Mouse (Mus musculus) liver, embryonic 11.5 days (tissue): Measurements from ENCODE around the gene Irf7. TPM values are rescaled to one million over a fixed set of nuclear protein-coding genes. Genes with fewer than 3 reads are reported as not detected.

Experiments used
- ATAC-seq: fragments of 200-750 bp; cut with Nextera tagmentation; replicated peaks from 2 replicates; pipeline ENCODE4 v1.8.0; 2017; ENCODE audit warnings: moderate number of reproducible peaks, mild to moderate bottlenecking, moderate TSS enrichment, moderate library complexity; ENCODE audit not compliant: low FRiP score
- DNase-seq: peaks from one replicate; pipeline ENCODE4 v3.0.0-alpha.2; 2017; ENCODE audit warnings: low spot score
- H3K27ac ChIP-seq: fragments of 300-500 bp; sonication (generic); 2 replicates; pipeline ENCODE4 v1.5.1; 2014; ENCODE audit warnings: mild to moderate bottlenecking, low read depth, low read length, control low read depth
- H3K27me3 ChIP-seq: fragments of 300-500 bp; sonication (generic); replicated peaks from 2 replicates; pipeline ENCODE4 v1.6.1; 2014; ENCODE audit warnings: low read length, mixed read lengths; ENCODE audit not compliant: control insufficient read depth, insufficient read depth
- H3K36me3 ChIP-seq: fragments of 300-500 bp; sonication (generic); 2 replicates; pipeline ENCODE4 v1.6.1; 2014; ENCODE audit warnings: mild to moderate bottlenecking, low read length, moderate library complexity, mixed read lengths; ENCODE audit not compliant: control insufficient read depth, insufficient read depth
- H3K4me1 ChIP-seq: fragments of 300-500 bp; sonication (generic); replicated peaks from 2 replicates; pipeline ENCODE4 v1.6.1; 2014; ENCODE audit warnings: low read length, mixed read lengths; ENCODE audit not compliant: control insufficient read depth, insufficient read depth
- H3K4me2 ChIP-seq: fragments of 300-500 bp; sonication (generic); 2 replicates; pipeline ENCODE4 v1.6.1; 2014; ENCODE audit warnings: mild to moderate bottlenecking, control low read depth, moderate library complexity
- H3K4me3 ChIP-seq: fragments of 300-500 bp; sonication (generic); 2 replicates; pipeline ENCODE4 v1.5.1; 2014; ENCODE audit warnings: low read depth, low read length, control low read depth
- H3K9ac ChIP-seq: fragments of 300-500 bp; sonication (generic); 2 replicates; pipeline ENCODE4 v1.6.1; 2014; ENCODE audit warnings: low read depth, low read length, control low read depth
- H3K9me3 ChIP-seq: fragments of 300-500 bp; sonication (generic); 2 replicates; pipeline ENCODE4 v1.6.1; 2016; ENCODE audit warnings: low read length, inconsistent platforms, mixed read lengths; ENCODE audit not compliant: control insufficient read depth
- WGBS: fragments of 180-500 bp; shearing (Covaris S2); extraction: QIAGEN DNeasy Blood & Tissue Kit; methylation state at CpG from one replicate; pipeline ENCODE4 v1.1.7; 2014; 5-methylcytosine and 5-hydroxymethylcytosine counted together
- polyA plus RNA-seq: library from polyadenylated mRNA; unstranded; fragments of >200 nt; fragmentation: Nextera tagmentation; extraction: Ambion mirVana; gene quantifications from 2 replicates; pipeline ENCODE4 v1.2.1, GENCODE M21; 2014

Gene Irf7
- polyA plus RNA-seq = 4.0 and 4.1 TPM in 2 replicates

DNA sequence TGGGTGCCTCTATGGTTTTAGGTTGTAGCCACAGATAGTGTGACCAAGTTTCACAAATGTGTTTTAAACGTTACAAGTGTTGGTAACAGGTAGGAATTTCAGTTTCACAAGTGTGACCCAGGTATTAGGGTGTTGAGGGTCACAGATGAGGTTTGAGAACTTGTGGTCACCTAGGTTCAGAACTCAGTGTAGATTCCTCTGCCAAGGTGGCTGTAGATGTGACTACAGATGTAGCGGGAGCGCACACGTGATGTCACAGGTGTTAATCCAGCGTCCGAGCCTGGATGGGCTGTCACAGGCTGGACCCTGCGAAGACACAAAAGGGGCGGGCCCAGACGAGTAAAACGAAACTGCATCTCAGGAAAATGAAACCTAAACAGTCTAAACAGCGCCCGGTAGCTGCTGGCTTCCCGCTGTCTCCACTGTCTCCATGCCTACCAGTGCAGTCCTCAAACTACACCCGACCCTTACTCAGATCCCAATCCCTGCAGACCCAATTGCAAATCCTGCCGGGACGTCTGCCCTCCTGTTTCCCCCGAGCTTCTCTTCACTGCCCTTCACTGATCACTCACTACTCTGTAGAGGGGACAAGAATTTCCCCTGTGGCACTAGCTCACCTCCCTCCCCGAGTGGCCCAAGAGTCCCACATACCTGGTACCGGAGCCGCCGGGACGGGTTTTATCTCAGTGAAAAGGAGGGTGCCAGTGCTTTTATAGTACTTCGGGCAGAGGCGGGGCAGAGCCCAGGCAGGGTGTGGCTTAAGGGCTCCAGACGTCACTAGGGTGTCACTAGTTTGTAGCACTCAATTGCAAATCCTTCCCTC, at the start of gene Irf7:
TSS of gene Irf7 (minus strand) at position 743 of the 823 bp plus-strand sequence.
- H3K36me3 ChIP-seq = peaks cover 28% of the 10 kb centered on the region
- peak within 1 kb of the TSS; percentile 64 for H3K4me3 ChIP-seq
- H3K9ac ChIP-seq = peak within 1 kb of the TSS; percentile 62
- H3K4me2 ChIP-seq = peak within 1 kb of the TSS; percentile 73
- no peak within 1 kb of the TSS for H3K27ac ChIP-seq
- H3K9me3 ChIP-seq = no peaks in the 10 kb centered on the region
- 8% methylated on average over 25 of the region's 25 CpGs for WGBS
- H3K27me3 ChIP-seq = no peaks in the 10 kb centered on the region
- ATAC-seq (peak; percentile 76), DNase-seq (peak; percentile 63)
- peaks cover 16% of the 10 kb centered on the region for H3K4me1 ChIP-seq

DNA sequence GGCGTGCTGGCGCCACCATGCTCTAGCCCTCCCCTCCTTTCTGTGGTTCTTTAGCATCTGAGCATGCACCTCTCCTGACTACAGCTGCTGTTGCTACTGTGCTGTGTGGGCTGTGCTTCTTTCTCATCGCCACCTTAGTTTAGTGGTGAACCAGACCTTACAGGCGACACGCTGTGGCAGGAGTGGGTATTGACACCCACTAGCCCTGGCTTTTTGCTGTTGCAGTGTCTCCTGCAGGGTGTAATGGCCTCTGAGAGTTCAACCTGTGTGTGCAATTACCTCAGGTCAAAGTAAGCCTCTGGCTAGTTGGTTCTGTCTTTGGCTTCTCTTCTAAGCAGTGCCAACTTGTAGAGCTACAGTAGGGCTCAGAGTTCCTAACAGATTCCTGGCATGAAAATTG, 49.7 kb upstream of the Irf7 start:
- Histone ChIP-seq H3K27ac (no peak overlapping the region), H3K36me3 (peaks cover 39% of the 10 kb centered on the region), H3K9ac (no peak overlapping the region), H3K9me3 (no peaks in the 10 kb centered on the region), H3K27me3 (no peaks in the 10 kb centered on the region), H3K4me3 (no peak overlapping the region), H3K4me2 (no peak overlapping the region), H3K4me1 (no peaks in the 10 kb centered on the region)
- WGBS = 68% methylated on average over 5 of the region's 5 CpGs
- DNase-seq (no peak), ATAC-seq (0 out of 2 replicates have a peak, but pooled peaks have one; percentile 41)

DNA sequence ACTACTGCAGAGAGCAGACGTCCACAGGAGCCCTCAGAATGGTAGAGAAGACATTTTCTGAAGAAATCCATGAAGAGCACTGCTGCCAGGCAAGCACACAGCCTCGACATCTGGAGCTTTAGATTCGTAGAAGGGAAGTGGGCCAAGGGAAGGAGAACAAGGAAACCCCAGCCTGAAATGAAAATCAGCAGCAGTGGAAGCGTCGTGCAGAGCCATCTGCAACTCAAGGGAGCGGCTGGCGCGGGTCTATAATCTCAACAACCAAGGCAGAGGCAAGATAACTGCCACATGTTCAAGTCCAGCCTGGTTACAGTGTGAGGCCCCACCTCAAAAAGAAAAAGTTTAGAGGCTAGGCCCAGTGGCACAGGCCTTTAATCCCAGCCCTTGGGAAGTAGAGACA, 48.8 kb upstream of the Irf7 start:
- Histone ChIP-seq H3K9me3 (no peaks in the 10 kb centered on the region), H3K4me3 (no peak overlapping the region), H3K9ac (no peak overlapping the region), H3K36me3 (peaks cover 39% of the 10 kb centered on the region), H3K4me1 (no peaks in the 10 kb centered on the region), H3K27ac (no peak overlapping the region), H3K4me2 (no peak overlapping the region), H3K27me3 (no peaks in the 10 kb centered on the region)
- no peak for DNase-seq
- WGBS = 80% methylated on average over 8 of the region's 8 CpGs
- no peak for ATAC-seq

DNA sequence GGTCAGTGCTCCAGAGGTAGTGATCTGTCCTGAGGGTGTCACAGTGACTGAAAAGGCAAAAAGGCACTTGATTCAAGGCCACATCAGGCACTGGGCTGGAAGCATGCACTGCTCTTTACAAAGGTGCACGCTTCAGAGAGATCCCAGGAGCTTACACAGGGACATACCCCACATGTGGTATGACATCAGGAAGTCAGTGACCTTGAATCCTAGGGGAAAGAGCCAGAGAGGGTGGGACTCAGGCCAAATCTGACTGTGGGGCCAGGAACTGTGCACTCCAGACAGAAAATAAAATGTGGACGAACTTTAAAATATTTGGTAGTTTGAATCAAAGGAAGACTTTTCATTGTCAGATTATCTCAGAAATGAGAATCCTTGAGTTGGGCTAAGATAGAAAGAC, 48.1 kb upstream of the Irf7 start:
- H3K9ac ChIP-seq = no peak overlapping the region
- H3K4me3 ChIP-seq = no peak overlapping the region
- H3K36me3 ChIP-seq = peaks cover 42% of the 10 kb centered on the region
- no peak for ATAC-seq
- H3K4me1 ChIP-seq = no peaks in the 10 kb centered on the region
- no peak overlapping the region for H3K4me2 ChIP-seq
- H3K9me3 ChIP-seq = no peaks in the 10 kb centered on the region
- 83% methylated on average over 2 of the region's 2 CpGs for WGBS
- no peak overlapping the region for H3K27ac ChIP-seq
- H3K27me3 ChIP-seq = no peaks in the 10 kb centered on the region
- no peak for DNase-seq

- no peaks in the 10 kb centered on the region for H3K4me1 ChIP-seq
- H3K4me2 ChIP-seq = no peak overlapping the region
- DNase-seq (no peak), ATAC-seq (no peak)
- H3K4me3 ChIP-seq = no peak overlapping the region
- H3K9ac ChIP-seq = no peak overlapping the region
- peaks cover 58% of the 10 kb centered on the region for H3K36me3 ChIP-seq
- WGBS = 89% methylated on average over 4 of the region's 4 CpGs
- H3K27ac ChIP-seq = no peak overlapping the region
- H3K9me3 ChIP-seq = no peaks in the 10 kb centered on the region
- H3K27me3 ChIP-seq = no peaks in the 10 kb centered on the region
Observed at GRCm38 (mm10) chr7:141304537-141304936, 38.3 kb upstream of the Irf7 start.

DNA sequence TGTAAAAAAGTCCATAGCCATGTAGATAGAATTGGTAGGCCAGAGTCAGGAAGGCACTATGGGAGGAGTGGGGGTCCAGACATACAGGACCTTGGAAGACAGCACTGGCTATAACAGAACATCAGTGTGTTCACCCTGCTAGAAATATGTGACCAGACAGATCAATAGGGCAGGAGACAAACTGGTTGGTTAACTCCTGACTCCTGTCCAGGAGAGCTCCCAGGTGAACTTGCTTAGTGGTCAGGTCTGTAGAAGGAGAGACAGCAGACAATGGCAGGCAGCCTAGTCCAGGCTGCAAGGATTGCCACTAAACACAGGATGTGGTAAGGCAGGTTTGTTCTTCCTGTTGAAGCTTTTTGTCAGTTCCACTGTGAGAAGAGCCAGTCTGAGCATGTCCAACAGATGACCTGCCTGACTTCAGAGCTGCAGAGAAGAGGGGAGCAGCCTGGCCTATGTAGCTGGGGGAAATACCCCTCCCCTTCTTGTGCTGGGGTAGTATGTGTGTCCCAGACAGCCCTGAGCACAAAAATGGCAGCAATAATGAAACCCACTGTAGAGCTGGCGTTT, 36.5 kb upstream of the Irf7 start:
- no peaks in the 10 kb centered on the region for H3K9me3 ChIP-seq
- DNase-seq (no peak), ATAC-seq (no peak)
- 81% methylated on average over 1 of the region's 1 CpGs for WGBS
- H3K36me3 ChIP-seq = peaks cover 51% of the 10 kb centered on the region
- no peaks in the 10 kb centered on the region for H3K27me3 ChIP-seq
- no peak overlapping the region for H3K4me3 ChIP-seq
- H3K9ac ChIP-seq = no peak overlapping the region
- H3K27ac ChIP-seq = no peak overlapping the region
- no peak overlapping the region for H3K4me2 ChIP-seq
- H3K4me1 ChIP-seq = no peaks in the 10 kb centered on the region; the same call in 1 of the 2 replicates

- peaks cover 40% of the 10 kb centered on the region; the same call in 1 of the 2 replicates for H3K36me3 ChIP-seq
- no peaks in the 10 kb centered on the region for H3K27me3 ChIP-seq
- DNase-seq (no peak), ATAC-seq (no peak)
- H3K27ac ChIP-seq = no peak overlapping the region
- H3K9ac ChIP-seq = no peak overlapping the region
- H3K4me1 ChIP-seq = no peaks in the 10 kb centered on the region; the same call in 1 of the 2 replicates
- H3K4me2 ChIP-seq = no peak overlapping the region
- H3K4me3 ChIP-seq = no peak overlapping the region
- WGBS = 94% methylated on average over 9 of the region's 9 CpGs
- H3K9me3 ChIP-seq = no peaks in the 10 kb centered on the region
Observed at GRCm38 (mm10) chr7:141301386-141301785, 35.1 kb upstream of the Irf7 start.

- Histone ChIP-seq H3K4me2 (no peak overlapping the region), H3K4me3 (no peak overlapping the region), H3K4me1 (no peaks in the 10 kb centered on the region; the same call in none of the 2 replicates), H3K9me3 (no peaks in the 10 kb centered on the region), H3K27me3 (peaks cover 18% of the 10 kb centered on the region), H3K36me3 (peaks cover 27% of the 10 kb centered on the region; the same call in 1 of the 2 replicates), H3K27ac (no peak overlapping the region), H3K9ac (no peak overlapping the region)
- ATAC-seq (no peak), DNase-seq (no peak)
- whole genome bisulfite sequencing = 96% methylated on average over 8 of the region's 8 CpGs
Observed at GRCm38 (mm10) chr7:141299175-141299574, 32.9 kb upstream of the Irf7 start.
